Mouse (Mus musculus): ENCODE results near the gene Gm10190. TPM values are rescaled to one million over a fixed set of nuclear protein-coding genes. Genes with fewer than 3 reads are reported as not detected.
"Not testable (repeated sequence)": the region's sequence is repeated elsewhere in the genome, so short reads cannot be mapped to it uniquely, and the experiment has no call there.

The Gm10190 gene
- total RNA-seq (2022), result not detected

DNA sequence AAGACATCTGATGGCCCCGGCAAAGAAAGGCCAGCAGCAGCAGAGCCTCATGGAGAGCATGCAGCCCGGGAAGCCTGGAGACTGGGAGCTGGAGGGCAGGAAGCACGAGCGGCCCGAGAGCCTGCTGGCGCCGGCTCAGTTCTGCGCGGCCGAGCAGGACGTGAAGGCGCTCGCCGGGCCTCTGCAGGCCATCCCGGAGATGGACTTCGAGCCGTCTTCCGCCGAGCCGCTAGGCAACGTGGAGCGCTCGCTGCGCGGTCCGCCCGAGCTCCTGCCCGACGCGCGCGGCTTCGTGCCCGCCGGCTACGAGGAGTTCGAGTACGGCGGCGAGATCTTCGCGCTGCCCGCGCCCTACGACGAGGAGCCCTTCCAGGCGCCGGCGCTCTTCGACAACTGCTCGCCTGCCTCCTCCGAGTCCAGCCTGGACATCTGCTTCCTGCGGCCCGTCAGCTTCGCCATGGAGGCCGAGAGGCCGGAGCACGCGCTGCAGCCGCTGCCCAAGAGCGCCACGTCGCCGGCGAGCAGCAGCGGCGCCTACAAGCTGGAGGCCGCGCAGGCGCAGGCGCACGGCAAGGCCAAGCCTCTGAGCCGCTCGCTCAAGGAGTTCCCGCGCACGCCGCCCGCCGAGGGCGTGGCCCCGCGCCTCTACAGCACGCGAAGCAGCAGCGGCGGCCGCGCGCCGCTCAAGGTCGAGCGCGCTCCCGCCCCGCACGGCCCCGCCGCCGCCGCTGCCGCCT, at the start of gene Gm10190:
Gene Gm10190 (minus strand): TSS at position 553 of the 737 bp plus-strand sequence.
- DNase-seq (ENCODE audit: low spot score in 2 of 2), result peak; percentile 64 to 84

DNA sequence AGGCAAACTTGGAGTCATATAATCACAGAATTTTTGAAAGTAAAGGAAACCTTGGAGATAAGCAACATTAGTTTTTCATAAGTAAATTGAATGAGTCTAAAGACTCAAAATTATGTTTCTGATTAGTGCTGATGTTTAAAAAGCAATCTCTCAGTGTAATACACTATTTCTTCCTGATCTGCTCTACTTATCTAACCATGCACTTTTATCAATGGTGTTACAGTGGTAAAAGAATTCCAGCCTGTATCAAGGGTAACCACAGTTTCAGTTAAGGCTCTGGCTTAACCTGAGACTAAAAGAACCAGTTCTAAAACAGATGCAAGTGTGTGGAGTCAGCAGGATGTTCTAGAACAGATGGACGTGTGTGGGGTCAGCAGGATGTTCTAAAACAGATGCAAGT, 47.7 kb upstream of the Gm10190 start:
- DNase-seq (ENCODE audit: low spot score in 2 of 2), result no peak

DNA sequence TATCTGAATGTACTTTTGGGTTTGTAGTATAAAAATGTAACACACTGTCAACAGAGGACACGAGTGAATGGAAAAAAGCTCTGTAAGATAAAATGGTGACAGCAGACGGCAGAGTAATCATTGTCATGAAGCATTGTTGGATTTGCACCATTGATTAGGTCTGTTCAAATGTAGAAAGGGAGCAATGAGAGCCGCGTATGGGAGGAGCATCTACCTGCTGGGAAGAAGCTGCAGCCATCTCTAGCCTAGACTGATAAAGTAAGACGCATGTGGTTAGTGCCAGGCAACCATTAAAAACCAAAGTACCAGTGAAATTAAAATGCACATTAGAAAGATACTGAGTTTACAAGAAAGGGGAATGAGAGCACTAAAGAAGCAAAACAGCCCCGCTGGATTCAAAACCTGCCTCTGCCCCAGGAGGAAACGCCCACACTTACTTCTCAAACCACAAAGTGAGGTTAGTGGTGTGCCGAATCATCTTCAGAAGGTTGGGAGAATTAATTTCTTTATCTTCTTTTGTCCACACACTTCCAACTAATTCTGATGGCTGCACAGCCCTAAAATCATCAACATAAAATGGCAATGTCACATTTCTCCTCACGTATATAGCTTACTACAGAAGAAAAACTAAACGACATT, 45.4 kb upstream of the Gm10190 start:
- DNase-seq (ENCODE audit: low spot score in 2 of 2), result no peak

DNA sequence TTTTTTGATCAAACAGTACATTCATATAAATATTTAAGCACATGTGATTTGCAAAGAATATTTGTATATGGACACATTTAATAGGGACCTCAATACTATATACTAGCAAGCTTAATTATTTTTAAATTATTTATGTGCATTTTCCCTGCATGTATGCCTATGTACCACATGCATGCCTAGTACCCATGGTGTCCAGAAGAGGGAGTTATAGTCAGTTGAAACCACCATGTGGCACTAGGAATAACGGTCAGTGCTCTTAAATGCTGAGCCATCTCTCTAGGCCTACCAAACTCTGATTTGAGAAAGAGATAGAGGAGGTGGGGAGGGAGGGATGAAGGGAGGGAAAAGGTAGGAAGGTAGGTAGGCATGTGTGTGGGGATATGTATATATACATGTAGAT, 37.8 kb upstream of the Gm10190 start:
- no peak for DNase-seq (ENCODE audit: low spot score in 2 of 2)

DNA sequence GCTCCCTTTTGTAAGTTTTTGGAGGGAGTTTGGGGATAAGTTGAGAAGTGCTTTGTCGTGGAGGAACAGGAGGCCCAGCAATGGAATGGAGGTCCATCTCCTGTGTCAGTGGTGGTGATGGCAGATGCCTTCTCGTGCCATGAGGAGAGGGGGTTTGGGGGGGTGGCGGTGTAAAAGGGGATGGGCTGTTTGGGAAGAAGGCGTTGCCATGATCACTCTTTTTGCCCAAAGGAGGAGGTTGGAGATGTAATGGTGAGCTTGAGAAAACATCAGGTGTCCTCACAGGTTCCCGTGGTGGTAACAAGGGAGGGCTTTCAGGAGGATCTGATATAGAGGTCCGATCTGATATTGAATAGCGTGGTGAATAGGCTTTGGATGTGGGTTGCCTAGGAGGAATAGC, 24.9 kb upstream of the Gm10190 start:
- DNase-seq (ENCODE audit: low spot score in 2 of 2), result no peak

DNA sequence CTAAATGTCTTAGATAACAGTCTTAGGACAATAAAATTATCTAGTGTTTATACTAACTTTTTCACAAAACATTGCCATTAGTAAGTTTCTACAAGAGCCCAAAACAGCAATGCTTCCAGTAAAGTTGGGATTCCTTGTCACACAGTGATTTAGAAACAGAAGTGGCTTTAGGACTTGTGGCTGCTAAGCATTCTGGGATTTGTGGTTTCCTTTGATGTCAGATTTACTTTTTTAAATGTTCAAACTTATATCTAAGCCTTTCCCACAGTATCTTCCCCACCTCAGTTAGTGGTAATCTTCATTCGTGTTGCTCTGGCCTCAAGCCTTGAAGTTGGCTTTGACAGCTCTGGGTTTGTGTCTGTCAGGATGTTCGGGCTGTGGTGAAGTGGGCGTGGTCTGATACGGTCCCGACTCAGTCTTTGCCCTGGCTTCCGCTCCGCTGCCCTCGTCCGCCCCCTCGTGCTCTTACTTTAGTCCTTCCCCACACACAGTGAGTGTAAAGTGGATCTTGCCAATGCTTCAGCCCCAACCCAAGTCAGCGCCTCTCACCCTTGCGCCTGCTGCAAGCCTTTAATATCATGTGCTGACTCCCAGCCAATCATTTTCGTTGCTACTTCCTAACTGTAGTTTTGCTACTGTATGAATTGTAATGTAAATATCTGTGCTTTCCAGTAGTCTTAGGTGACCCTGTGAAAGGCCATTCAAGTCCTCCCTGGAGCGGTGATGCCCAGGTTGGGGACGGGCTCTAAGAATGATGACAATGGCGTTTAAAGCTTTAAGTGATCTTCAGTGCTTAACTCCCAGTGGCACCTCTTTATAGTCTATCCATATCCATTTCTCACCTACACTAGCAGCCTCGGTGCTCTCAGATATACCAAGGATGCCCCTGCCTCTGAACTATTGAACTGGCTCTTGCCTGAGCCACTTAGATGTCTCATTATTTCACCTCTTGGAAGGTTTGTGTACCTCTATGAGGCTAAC, 18.4 kb upstream of the Gm10190 start:
- DNase-seq (ENCODE audit: low spot score in 2 of 2), result peak; percentile 8 to 22

DNA sequence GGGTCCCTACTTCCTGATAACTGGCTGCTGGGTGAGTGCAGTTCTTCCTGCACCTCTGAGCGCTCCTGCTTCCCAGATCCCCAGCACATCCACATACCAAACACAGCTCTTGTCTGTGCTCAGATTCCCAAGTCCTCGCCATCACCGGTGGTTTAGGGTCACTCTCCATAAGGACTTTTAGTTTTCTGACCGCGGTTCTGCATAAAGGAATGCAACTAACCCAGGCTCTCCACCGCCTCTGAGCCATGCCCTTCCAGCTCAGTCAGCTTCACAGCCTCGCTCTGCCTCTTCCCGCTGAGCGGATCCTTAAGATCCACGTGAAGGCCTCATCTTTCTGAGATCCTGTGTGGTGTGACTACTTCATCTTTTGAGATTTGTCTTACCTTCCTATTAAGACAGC, 16.7 kb upstream of the Gm10190 start:
- DNase-seq (ENCODE audit: low spot score in 2 of 2), result no peak

DNA sequence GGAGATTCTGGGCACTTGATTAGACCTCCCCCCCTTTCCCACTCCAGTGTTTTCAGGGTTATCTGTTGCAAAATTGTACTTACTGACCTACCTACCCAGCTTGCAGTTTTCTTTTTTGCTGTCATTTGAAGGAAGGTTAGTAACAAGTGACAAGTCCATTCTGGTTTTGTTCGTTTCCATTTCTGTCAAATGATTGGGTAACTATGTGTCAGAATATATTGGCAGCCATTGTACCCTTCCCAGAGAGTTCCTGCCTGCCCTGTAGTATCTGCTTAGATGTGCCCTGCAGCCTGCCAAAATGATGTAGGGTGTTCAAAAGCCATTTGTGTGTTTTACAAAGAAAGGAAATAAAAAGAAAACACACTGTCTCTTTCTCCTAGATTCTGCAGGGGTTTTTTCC, 12.3 kb upstream of the Gm10190 start:
- DNase-seq (ENCODE audit: low spot score in 2 of 2), result no peak

DNA sequence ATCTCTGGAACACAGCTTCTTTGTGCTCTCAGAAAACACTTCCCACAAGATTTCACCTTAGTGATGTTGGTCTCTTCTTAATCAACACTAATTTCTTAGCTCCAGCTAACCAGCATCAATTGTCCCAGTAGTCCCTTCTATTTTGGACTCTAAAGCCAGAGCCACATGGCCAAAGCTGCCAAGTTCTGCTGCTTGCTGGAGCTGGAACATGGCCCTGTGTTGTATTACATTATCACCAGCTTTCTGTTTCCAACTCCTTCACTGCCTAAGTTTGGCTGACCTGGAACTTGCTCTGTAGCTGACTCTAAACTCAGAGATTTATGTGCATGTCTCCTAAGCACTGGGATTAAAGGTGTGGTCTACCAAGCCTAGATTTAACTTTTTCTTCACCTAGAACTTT, 5.0 kb upstream of the Gm10190 start:
- not testable (repeated sequence) for DNase-seq (ENCODE audit: low spot score in 2 of 2)

DNA sequence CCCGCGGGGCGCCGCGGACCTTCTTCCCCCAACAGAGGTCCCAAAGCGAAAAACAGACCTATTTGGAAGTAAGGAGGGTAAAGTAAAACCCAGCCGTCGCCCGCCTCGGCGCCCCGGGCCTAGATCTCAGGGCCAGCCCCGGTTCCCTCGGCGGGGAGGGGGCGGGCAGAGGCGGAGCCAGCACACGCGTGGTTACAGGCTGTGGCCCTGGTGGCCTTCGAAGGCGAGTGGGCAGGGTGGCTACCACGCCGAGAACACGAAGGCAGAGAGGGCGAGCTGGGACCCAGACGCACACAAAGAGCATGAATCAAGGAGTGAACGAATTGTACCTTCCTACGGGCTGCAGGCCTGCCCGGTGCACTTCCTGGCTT, 370 bp upstream of the Gm10190 start:
- DNase-seq (ENCODE audit: low spot score in 2 of 2), result no peak

DNA sequence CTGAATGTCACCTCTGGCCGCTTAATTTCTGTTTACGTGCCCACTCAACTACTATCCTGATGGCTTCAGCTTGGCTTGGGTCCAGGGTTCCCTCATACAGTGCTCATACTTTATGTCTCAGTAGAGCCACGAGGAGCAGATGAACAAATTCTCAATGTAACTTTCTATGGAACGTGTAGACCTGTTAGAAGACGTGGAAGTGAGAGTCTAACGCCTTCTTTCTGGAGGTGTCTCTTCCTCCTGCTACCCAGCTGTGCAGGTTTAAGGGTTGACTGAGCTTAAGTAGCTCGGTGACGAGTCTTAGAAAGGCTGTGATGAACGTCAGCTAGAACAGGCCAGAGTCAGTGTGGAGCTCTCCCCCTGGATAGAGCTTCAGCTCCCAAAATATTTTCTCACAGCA, 4.7 kb downstream of the Gm10190 start:
- DNase-seq (ENCODE audit: low spot score in 2 of 2), result no peak

DNA sequence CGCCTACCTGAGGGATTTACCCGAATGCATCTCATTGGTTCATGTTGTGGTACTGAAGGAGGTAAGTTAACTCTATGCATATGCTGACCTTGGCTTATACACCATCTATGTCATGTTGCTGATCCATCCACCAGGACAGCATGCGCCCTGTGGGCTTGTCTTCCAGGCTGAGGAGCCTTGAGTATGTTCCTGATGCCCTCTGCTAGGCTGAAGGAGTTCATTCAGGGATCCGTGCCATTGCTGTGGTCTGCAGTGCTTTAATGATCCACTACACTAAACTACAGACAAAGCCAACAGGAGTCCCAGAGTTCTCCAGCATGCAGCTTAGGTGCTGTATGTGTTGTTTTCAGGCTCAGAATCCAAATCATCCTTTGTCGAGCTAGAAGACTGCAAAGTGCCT, 6.1 kb downstream of the Gm10190 start:
- DNase-seq (ENCODE audit: low spot score in 2 of 2), result no peak

DNA sequence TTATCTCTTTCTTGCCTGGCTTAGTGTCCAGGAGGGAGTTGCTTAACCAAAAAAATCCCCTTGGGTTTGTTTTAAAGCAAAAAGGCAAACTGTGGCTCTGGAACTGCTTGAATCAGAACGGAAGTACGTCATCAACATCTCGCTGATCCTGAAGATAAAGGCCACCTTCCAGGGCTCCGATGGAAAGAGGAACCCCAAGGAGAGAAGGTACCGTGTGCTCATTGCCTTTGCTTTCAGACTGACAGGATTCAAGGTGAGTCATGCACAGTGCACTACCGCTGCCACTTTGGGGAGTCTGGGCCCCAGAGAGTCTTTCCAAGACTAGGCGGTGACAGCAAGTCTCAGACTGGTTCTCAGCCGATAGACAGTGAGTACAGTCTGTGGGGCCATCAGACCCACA, 13.1 kb downstream of the Gm10190 start:
- DNase-seq (ENCODE audit: low spot score in 2 of 2), result no peak

DNA sequence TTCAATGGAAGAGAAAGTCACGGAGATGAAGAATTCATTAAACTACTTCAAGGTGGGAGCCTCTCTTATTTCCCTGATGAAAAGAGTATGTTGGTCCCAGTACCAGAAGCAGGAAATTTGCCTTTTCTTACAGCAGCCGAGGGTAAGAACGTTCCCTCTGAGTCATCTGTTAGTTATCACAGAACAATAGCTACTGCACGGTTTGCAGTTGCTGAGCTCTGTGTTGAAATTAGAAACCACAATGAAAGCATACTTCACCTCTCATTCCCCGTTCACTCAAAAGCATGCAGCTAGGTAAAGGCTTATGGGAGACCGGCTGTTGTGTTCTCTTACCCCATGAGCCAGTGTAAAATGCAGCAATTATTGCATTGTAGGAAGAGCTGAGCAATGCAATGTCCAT, 26.1 kb downstream of the Gm10190 start:
- DNase-seq (ENCODE audit: low spot score in 2 of 2), result no peak

DNA sequence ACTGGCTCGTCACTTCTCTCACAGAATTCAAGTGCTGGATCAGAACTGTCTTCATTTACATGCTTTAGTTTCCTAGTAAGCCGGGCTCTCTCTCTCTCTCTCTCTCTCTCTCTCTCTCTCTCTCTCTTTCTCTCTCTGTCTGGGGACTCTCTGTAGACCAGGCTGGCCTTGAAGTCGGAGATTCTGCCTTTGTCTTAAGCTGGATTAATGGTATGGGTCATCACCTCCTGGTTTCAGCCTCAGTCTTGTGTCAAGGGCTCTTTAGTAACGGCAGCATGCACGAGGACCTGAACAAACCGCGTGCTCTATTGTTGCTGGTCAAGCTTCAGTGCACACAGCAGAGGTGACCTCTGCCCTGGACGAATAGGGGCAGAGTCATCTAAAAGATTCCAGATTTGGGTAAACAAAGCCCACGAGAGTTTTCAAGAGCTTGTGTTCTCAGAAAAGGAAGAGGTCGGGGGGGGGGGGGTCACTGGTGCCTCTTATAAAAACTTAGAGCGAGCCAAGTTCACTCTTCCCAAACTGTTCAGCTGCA, 26.7 kb downstream of the Gm10190 start:
- no peak for DNase-seq (ENCODE audit: low spot score in 2 of 2)

DNA sequence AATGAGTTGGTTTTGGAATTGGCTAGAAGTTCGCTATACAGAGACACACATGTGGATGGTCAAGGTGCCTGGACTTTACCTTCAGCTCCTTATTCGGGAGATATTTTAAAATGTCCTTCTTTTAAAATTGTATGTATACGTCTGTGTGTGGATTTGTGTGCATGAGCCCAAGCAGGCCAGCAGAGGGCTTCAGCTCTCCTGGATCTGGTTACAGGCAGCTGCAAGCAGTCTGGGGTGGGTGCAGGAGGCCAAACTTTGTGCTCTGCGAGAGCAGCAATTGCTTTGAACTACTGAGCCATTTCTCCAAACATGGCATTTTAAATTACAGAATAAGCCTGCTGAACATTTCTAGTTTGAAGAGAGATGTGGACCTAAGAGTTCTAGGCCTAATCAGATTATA, 28.1 kb downstream of the Gm10190 start:
- DNase-seq (ENCODE audit: low spot score in 2 of 2), result no peak

DNA sequence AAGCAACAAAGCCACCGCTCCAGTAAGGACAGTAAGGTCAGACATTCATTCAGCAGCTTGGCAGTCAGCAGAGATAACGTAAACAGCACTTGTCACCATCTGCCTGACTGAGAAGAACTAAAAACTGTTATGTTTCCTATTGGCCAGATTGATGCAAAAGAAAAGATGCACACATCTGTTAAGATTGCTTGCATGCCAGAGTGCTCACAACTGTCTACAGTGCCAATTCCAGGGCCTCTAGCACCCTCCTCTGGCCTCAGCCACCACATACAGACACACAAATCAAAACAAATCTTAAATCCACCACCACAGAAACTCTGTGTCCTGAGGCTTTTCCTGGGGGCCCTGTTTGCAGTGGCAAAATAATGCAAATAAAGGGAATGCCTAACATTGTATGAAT, 41.0 kb downstream of the Gm10190 start:
- DNase-seq (ENCODE audit: low spot score in 2 of 2), result no peak

DNA sequence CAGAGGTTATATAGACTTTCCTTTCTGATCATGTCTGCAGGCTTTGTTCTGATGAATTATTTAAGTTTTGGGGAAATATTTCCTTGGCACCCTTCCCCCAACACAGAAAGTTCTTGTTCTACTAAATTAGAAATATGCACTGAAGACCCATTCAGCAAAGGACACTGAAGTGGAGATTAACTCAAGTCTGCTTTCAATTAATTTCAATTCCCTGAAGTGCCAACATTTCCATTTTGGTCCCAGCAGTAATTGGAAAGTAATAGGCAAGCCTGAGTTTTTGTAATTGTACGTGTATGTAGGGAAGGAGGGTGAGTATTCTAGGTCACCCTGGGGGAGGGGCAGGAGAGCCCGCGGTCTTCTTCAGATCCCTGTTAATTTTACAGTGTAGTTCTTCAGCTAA, 46.9 kb downstream of the Gm10190 start:
- DNase-seq (ENCODE audit: low spot score in 2 of 2), result no peak

DNA sequence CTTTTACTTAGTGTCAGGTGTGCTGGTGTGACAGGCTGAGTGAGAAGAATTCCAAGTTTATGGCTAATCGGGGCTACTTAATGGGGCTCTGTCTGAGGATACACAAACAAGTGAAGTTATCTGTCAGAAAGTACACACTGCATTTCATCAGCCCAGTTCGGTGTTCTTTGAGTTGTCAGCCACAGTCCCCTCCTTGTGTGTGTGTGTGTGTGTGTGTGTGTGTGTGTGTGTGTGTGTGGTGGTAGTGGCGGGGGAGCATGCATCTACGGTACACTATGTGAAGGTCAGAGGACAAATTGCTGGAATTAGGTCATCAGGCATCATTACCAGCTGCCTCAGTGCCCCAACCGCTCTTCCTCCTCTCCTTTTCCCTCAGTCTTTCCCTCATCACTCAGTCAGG, 47.9 kb downstream of the Gm10190 start:
- no peak for DNase-seq (ENCODE audit: low spot score in 2 of 2)

DNA sequence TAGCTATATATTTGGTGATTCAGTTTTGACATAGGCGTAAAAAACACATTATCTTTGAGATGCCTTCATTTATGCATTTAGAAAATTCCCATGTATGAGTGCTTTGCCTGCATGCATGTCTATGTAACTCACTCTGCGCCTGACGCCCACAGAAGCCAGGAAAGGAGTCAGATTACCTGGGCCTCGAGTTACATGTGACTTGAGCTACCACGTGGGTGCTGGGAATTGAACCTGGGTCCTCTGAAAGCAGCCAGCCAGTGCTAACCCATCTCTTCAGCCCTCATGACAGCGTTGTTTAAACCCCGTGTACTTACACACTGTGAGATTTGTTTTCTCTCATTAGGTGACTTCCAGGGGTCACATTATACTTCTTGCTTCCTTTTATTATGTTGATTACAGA, 48.8 kb downstream of the Gm10190 start:
- DNase-seq (ENCODE audit: low spot score in 2 of 2), result no peak

DNA sequence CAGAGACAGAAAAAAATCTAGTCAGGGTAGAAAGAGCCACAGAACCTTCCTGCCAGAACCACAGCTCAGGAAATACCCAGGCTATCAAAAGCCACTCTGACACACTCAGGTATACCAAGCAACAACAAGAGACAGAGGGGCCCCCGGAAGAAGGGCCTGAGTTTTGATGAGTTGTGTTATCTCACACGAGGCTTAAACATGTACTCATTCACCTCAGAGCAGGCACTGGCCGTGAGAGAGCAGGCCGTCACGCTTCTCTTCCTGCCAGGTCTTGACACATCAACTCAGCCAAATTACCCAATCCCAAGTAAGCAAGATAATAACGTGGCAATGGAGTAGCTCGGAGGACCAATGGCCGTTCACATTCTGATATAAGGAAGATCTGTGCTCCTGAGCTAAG, 49.7 kb downstream of the Gm10190 start:
- DNase-seq (ENCODE audit: low spot score in 2 of 2), result no peak

All from gastrocnemius, adult 8-10 months (tissue).